Mouse (Mus musculus) lung, postnatal 0 days (tissue): ENCODE results near the gene Sorbs1.

Experiments
- CTCF ChIP-seq: IDR thresholded peaks from 2 replicates; pipeline ENCODE4 v1.5.1; 2016; ENCODE audit warnings: antibody characterized with exemption, mild to moderate bottlenecking
- EP300 ChIP-seq: IDR thresholded peaks from 2 replicates; pipeline ENCODE4 v1.6.1; 2016; ENCODE audit warnings: antibody characterized with exemption, mild to moderate bottlenecking, control low read depth

GRCm38 (mm10) chr19:40395321-40395695, 118.3 kb downstream of the Sorbs1 start:
- no peak for TF ChIP-seq CTCF
- TF ChIP-seq EP300 = no peak
